Mouse (Mus musculus): Measurements from ENCODE around the gene Arhgef25. TPM values are rescaled to one million over a fixed set of nuclear protein-coding genes. Genes with fewer than 3 reads are reported as not detected.
"Not testable (repeated sequence)": the region's sequence is repeated elsewhere in the genome, so short reads cannot be mapped to it uniquely, and the experiment has no call there.

Arhgef25 gene
- total RNA-seq, 2 experiments from 2014 or later = 40.4 to 43.0 TPM

GRCm38 (mm10) chr10:127205373-127205772 is 15.5 kb upstream of the Arhgef25 start:
- DNase-seq (ENCODE audit: low spot score in 2 of 2) = no peak

GRCm38 (mm10) chr10:127204589-127204988 is 14.7 kb upstream of the Arhgef25 start:
- DNase-seq (ENCODE audit: low spot score in 2 of 2) = no peak

GRCm38 (mm10) chr10:127203106-127203505 is 13.2 kb upstream of the Arhgef25 start:
- no peak for DNase-seq (ENCODE audit: low spot score in 2 of 2)

GRCm38 (mm10) chr10:127200279-127200678 is 10.4 kb upstream of the Arhgef25 start:
- no peak for DNase-seq (ENCODE audit: low spot score in 2 of 2)

GRCm38 (mm10) chr10:127199474-127199873 is 9.6 kb upstream of the Arhgef25 start:
- DNase-seq (ENCODE audit: low spot score in 2 of 2) = no peak

- DNase-seq (ENCODE audit: low spot score in 2 of 2) = no peak
These were observed 9.2 kb upstream of the Arhgef25 start for GRCm38 (mm10) chr10:127199068-127199467.

GRCm38 (mm10) chr10:127198492-127198891 is 8.6 kb upstream of the Arhgef25 start:
- DNase-seq (ENCODE audit: low spot score in 2 of 2) = no peak

GRCm38 (mm10) chr10:127197505-127198110 is 7.7 kb upstream of the Arhgef25 start:
- no peak for DNase-seq (ENCODE audit: low spot score in 2 of 2)

GRCm38 (mm10) chr10:127197104-127197503 is 7.2 kb upstream of the Arhgef25 start:
- DNase-seq (ENCODE audit: low spot score in 2 of 2) = no peak

- DNase-seq (ENCODE audit: low spot score in 2 of 2) = peak in 1 of 2 experiments; percentile 67
These were observed 6.5 kb upstream of the Arhgef25 start for GRCm38 (mm10) chr10:127196392-127196791.

- DNase-seq (ENCODE audit: low spot score in 2 of 2) = peak in 1 of 2 experiments; percentile 51
These were observed 5.6 kb upstream of the Arhgef25 start, which contains the start of gene Dtx3 for GRCm38 (mm10) chr10:127195328-127196129. Gene Dtx3, minus strand, starts transcription at chr10:127195728.

GRCm38 (mm10) chr10:127194428-127195327 is 4.8 kb upstream of the Arhgef25 start:
- DNase-seq (ENCODE audit: low spot score in 2 of 2) = peak in 1 of 2 experiments; percentile 71

- DNase-seq (ENCODE audit: low spot score in 2 of 2) = no peak
These were observed 3.1 kb upstream of the Arhgef25 start for GRCm38 (mm10) chr10:127193011-127193410.

- not testable (repeated sequence) for DNase-seq (ENCODE audit: low spot score in 2 of 2)
These were observed 2.1 kb upstream of the Arhgef25 start for GRCm38 (mm10) chr10:127192057-127192328.

GRCm38 (mm10) chr10:127191191-127192056 is 1.5 kb upstream of the Arhgef25 start:
- DNase-seq (ENCODE audit: low spot score in 2 of 2) = no peak

- DNase-seq (ENCODE audit: low spot score in 2 of 2) = no peak
These were observed 711 bp upstream of the Arhgef25 start for GRCm38 (mm10) chr10:127190398-127191190.

GRCm38 (mm10) chr10:127189116-127189650 is 700 bp downstream of the Arhgef25 start:
- peak in 1 of 2 experiments; percentile 55 for DNase-seq (ENCODE audit: low spot score in 2 of 2)

GRCm38 (mm10) chr10:127188465-127189115 is 1.3 kb downstream of the Arhgef25 start:
- peak in 1 of 2 experiments; percentile 72 for DNase-seq (ENCODE audit: low spot score in 2 of 2)

- no peak for DNase-seq (ENCODE audit: low spot score in 2 of 2)
These were observed 1.8 kb downstream of the Arhgef25 start for GRCm38 (mm10) chr10:127188079-127188453.
